Mouse (Mus musculus): ENCODE measurements around the gene Pttg1ip. TPM values are rescaled to one million over a fixed set of nuclear protein-coding genes. Genes with fewer than 3 reads are reported as not detected.
A peak's percentile ranks its signal among the peaks of the same experiment; 100 is the strongest.

Gene Pttg1ip
- 68.5 and 73.2 TPM in 2 replicates for polyA plus RNA-seq (2014; fragmentation: Nextera tagmentation; extraction: Ambion mirVana)

- peak within 1 kb of the TSS; percentile 72 for H3K4me3 ChIP-seq (ENCODE audit: low read depth, low read length)
- no peaks in the 10 kb centered on the region; the same call in 1 of the 2 replicates for H3K4me1 ChIP-seq (ENCODE audit: control insufficient read depth, insufficient read depth, low read length)
- peak; percentile 97 for ATAC-seq (ENCODE audit: low FRiP score)
- H3K9ac ChIP-seq (ENCODE audit: low read length): peak within 1 kb of the TSS; percentile 79
- H3K27me3 ChIP-seq (ENCODE audit: control insufficient read depth, insufficient read depth, low read length): no peaks in the 10 kb centered on the region
- peak within 1 kb of the TSS; percentile 66 for H3K4me2 ChIP-seq
- under 1% methylated on average over 64 of the region's 64 CpGs for WGBS
- H3K36me3 ChIP-seq (ENCODE audit: control insufficient read depth, insufficient read depth, low read length): no peaks in the 10 kb centered on the region
- H3K9me3 ChIP-seq (ENCODE audit: control insufficient read depth, low read length): no peaks in the 10 kb centered on the region
- DNase-seq (ENCODE audit: low spot score, missing footprints): peak; percentile 99
- H3K27ac ChIP-seq (ENCODE audit: low read depth, low read length): peak within 1 kb of the TSS; percentile 75
These were observed at the start of gene Pttg1ip for GRCm38 (mm10) chr10:77581408-77582284. Gene Pttg1ip, plus strand, starts transcription at chr10:77581720.

GRCm38 (mm10) chr10:77532020-77532413, 49.5 kb upstream of the Pttg1ip start:
- no peak for ATAC-seq (ENCODE audit: low FRiP score)
- Histone ChIP-seq H3K4me3 (ENCODE audit: low read depth, low read length) (no peak overlapping the region), H3K4me1 (ENCODE audit: control insufficient read depth, insufficient read depth, low read length) (no peaks in the 10 kb centered on the region), H3K9me3 (ENCODE audit: control insufficient read depth, low read length) (no peaks in the 10 kb centered on the region), H3K9ac (ENCODE audit: low read length) (no peak overlapping the region), H3K36me3 (ENCODE audit: control insufficient read depth, insufficient read depth, low read length) (no peaks in the 10 kb centered on the region), H3K4me2 (no peak overlapping the region), H3K27ac (ENCODE audit: low read depth, low read length) (no peak overlapping the region), H3K27me3 (ENCODE audit: control insufficient read depth, insufficient read depth, low read length) (no peaks in the 10 kb centered on the region)
- 81% methylated on average over 1 of the region's 1 CpGs for WGBS
- no peak for DNase-seq (ENCODE audit: low spot score, missing footprints)

GRCm38 (mm10) chr10:77536727-77537126, 44.8 kb upstream of the Pttg1ip start:
- Histone ChIP-seq H3K4me2 (no peak overlapping the region), H3K27me3 (ENCODE audit: control insufficient read depth, insufficient read depth, low read length) (no peaks in the 10 kb centered on the region), H3K4me1 (ENCODE audit: control insufficient read depth, insufficient read depth, low read length) (no peaks in the 10 kb centered on the region), H3K27ac (ENCODE audit: low read depth, low read length) (no peak overlapping the region), H3K9me3 (ENCODE audit: control insufficient read depth, low read length) (no peaks in the 10 kb centered on the region), H3K9ac (ENCODE audit: low read length) (no peak overlapping the region), H3K4me3 (ENCODE audit: low read depth, low read length) (no peak overlapping the region), H3K36me3 (ENCODE audit: control insufficient read depth, insufficient read depth, low read length) (no peaks in the 10 kb centered on the region)
- no peak for DNase-seq (ENCODE audit: low spot score, missing footprints)
- 82% methylated on average over 8 of the region's 8 CpGs for WGBS
- ATAC-seq (ENCODE audit: low FRiP score): no peak

GRCm38 (mm10) chr10:77537215-77538209, 44.0 kb upstream of the Pttg1ip start:
- H3K36me3 ChIP-seq (ENCODE audit: control insufficient read depth, insufficient read depth, low read length): no peaks in the 10 kb centered on the region
- no peaks in the 10 kb centered on the region for H3K27me3 ChIP-seq (ENCODE audit: control insufficient read depth, insufficient read depth, low read length)
- ATAC-seq (ENCODE audit: low FRiP score): no peak
- H3K4me1 ChIP-seq (ENCODE audit: control insufficient read depth, insufficient read depth, low read length): no peaks in the 10 kb centered on the region
- H3K27ac ChIP-seq (ENCODE audit: low read depth, low read length): no peak overlapping the region
- no peaks in the 10 kb centered on the region for H3K9me3 ChIP-seq (ENCODE audit: control insufficient read depth, low read length)
- WGBS: 92% methylated on average over 11 of the region's 11 CpGs
- no peak overlapping the region for H3K9ac ChIP-seq (ENCODE audit: low read length)
- H3K4me2 ChIP-seq: no peak overlapping the region
- no peak for DNase-seq (ENCODE audit: low spot score, missing footprints)
- no peak overlapping the region for H3K4me3 ChIP-seq (ENCODE audit: low read depth, low read length)

- Histone ChIP-seq H3K4me3 (ENCODE audit: low read depth, low read length) (no peak overlapping the region), H3K36me3 (ENCODE audit: control insufficient read depth, insufficient read depth, low read length) (no peaks in the 10 kb centered on the region), H3K4me2 (no peak overlapping the region), H3K27me3 (ENCODE audit: control insufficient read depth, insufficient read depth, low read length) (no peaks in the 10 kb centered on the region), H3K9me3 (ENCODE audit: control insufficient read depth, low read length) (no peaks in the 10 kb centered on the region), H3K4me1 (ENCODE audit: control insufficient read depth, insufficient read depth, low read length) (no peaks in the 10 kb centered on the region), H3K9ac (ENCODE audit: low read length) (no peak overlapping the region), H3K27ac (ENCODE audit: low read depth, low read length) (no peak overlapping the region)
- WGBS: 85% methylated on average over 7 of the region's 7 CpGs
- DNase-seq (ENCODE audit: low spot score, missing footprints) (no peak), ATAC-seq (ENCODE audit: low FRiP score) (no peak)
These were observed 42.1 kb upstream of the Pttg1ip start for GRCm38 (mm10) chr10:77539320-77539945.

- Histone ChIP-seq H3K9ac (ENCODE audit: low read length) (no peak overlapping the region), H3K27ac (ENCODE audit: low read depth, low read length) (no peak overlapping the region), H3K27me3 (ENCODE audit: control insufficient read depth, insufficient read depth, low read length) (no peaks in the 10 kb centered on the region), H3K4me2 (no peak overlapping the region), H3K9me3 (ENCODE audit: control insufficient read depth, low read length) (no peaks in the 10 kb centered on the region), H3K4me3 (ENCODE audit: low read depth, low read length) (no peak overlapping the region), H3K36me3 (ENCODE audit: control insufficient read depth, insufficient read depth, low read length) (no peaks in the 10 kb centered on the region), H3K4me1 (ENCODE audit: control insufficient read depth, insufficient read depth, low read length) (no peaks in the 10 kb centered on the region)
- 90% methylated on average over 4 of the region's 4 CpGs for WGBS
- DNase-seq (ENCODE audit: low spot score, missing footprints) (no peak), ATAC-seq (ENCODE audit: low FRiP score) (no peak)
These were observed 40.9 kb upstream of the Pttg1ip start for GRCm38 (mm10) chr10:77540576-77541102.

GRCm38 (mm10) chr10:77541864-77542666, 39.5 kb upstream of the Pttg1ip start:
- no peak overlapping the region for H3K4me2 ChIP-seq
- 79% methylated on average over 10 of the region's 10 CpGs for WGBS
- no peak for ATAC-seq (ENCODE audit: low FRiP score)
- H3K27ac ChIP-seq (ENCODE audit: low read depth, low read length): no peak overlapping the region
- no peaks in the 10 kb centered on the region for H3K36me3 ChIP-seq (ENCODE audit: control insufficient read depth, insufficient read depth, low read length)
- DNase-seq (ENCODE audit: low spot score, missing footprints): no peak
- no peak overlapping the region for H3K4me3 ChIP-seq (ENCODE audit: low read depth, low read length)
- H3K4me1 ChIP-seq (ENCODE audit: control insufficient read depth, insufficient read depth, low read length): no peaks in the 10 kb centered on the region
- no peak overlapping the region for H3K9ac ChIP-seq (ENCODE audit: low read length)
- no peaks in the 10 kb centered on the region for H3K9me3 ChIP-seq (ENCODE audit: control insufficient read depth, low read length)
- no peaks in the 10 kb centered on the region for H3K27me3 ChIP-seq (ENCODE audit: control insufficient read depth, insufficient read depth, low read length)

- Histone ChIP-seq H3K36me3 (ENCODE audit: control insufficient read depth, insufficient read depth, low read length) (no peaks in the 10 kb centered on the region), H3K27me3 (ENCODE audit: control insufficient read depth, insufficient read depth, low read length) (no peaks in the 10 kb centered on the region), H3K9me3 (ENCODE audit: control insufficient read depth, low read length) (no peaks in the 10 kb centered on the region), H3K27ac (ENCODE audit: low read depth, low read length) (no peak overlapping the region), H3K4me1 (ENCODE audit: control insufficient read depth, insufficient read depth, low read length) (no peaks in the 10 kb centered on the region), H3K4me2 (no peak overlapping the region), H3K4me3 (ENCODE audit: low read depth, low read length) (no peak overlapping the region), H3K9ac (ENCODE audit: low read length) (no peak overlapping the region)
- 43% methylated on average over 7 of the region's 7 CpGs for WGBS
- ATAC-seq (ENCODE audit: low FRiP score): no peak
- DNase-seq (ENCODE audit: low spot score, missing footprints): peak; percentile 94
These were observed 38.3 kb upstream of the Pttg1ip start for GRCm38 (mm10) chr10:77543226-77543625.
